Mouse (Mus musculus): ENCODE data around the gene Plcg2. TPM values are rescaled to one million over a fixed set of nuclear protein-coding genes. Genes with fewer than 3 reads are reported as not detected.

Gene Plcg2
- 6.1 and 8.2 TPM in 2 replicates for polyA plus RNA-seq (2015; fragmentation: Nextera tagmentation; extraction: Ambion mirVana)

GRCm38 (mm10) chr8:117498179-117498914 is at the start of gene Plcg2:
Plcg2 (plus strand) TSS chr8:117498291.
- Histone ChIP-seq H3K4me1 (replicated peaks) (peaks cover 22% of the 10 kb centered on the region), H3K9me3 (replicated peaks) (no peaks in the 10 kb centered on the region), H3K36me3 (no peaks in the 10 kb centered on the region), H3K4me2 (peak within 1 kb of the TSS; percentile 93), H3K4me3 (peak within 1 kb of the TSS; percentile 68), H3K9ac (peak within 1 kb of the TSS; percentile 69), H3K27me3 (peaks cover 15% of the 10 kb centered on the region), H3K27ac (no peak within 1 kb of the TSS)
- under 1% methylated on average over 62 of the region's 62 CpGs for WGBS
- ATAC-seq (replicated peaks; ENCODE audit: insufficient number of reproducible peaks, insufficient read depth, low FRiP score, low read depth), result peak; percentile 45

DNA sequence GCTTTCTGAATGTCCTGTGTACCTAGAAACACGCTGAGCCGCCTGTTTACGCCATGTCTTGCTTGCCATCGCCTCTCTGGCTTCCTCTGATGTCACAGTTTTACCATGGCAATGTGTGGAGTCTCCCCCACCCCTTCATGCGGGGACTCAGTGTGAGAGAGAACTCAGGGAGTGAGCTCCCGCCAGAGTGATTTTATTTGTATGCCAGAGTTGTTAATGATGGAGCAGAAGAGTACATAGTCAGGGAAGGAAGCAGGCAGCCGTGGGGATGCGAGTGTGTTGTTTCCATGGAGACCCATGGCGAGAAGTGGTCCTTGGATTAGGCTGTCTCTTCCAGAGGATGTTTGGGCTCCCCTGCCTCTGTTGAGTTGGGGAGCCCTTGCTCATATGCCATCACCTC is 47.0 kb upstream of the Plcg2 start:
- Histone ChIP-seq H3K36me3 (peaks cover 24% of the 10 kb centered on the region; the same call in 1 of the 2 replicates), H3K27ac (no peak overlapping the region), H3K4me1 (replicated peaks) (no peaks in the 10 kb centered on the region), H3K4me3 (no peak overlapping the region), H3K9ac (no peak overlapping the region), H3K4me2 (no peak overlapping the region), H3K9me3 (replicated peaks) (no peaks in the 10 kb centered on the region), H3K27me3 (no peaks in the 10 kb centered on the region)
- 81% methylated on average over 9 of the region's 9 CpGs for WGBS
- no peak for ATAC-seq (replicated peaks; ENCODE audit: insufficient number of reproducible peaks, insufficient read depth, low FRiP score, low read depth)

- H3K9ac ChIP-seq, result no peak overlapping the region
- 81% methylated on average over 6 of the region's 6 CpGs for WGBS
- ATAC-seq (replicated peaks; ENCODE audit: insufficient number of reproducible peaks, insufficient read depth, low FRiP score, low read depth), result no peak
- no peak overlapping the region; the same call in 1 of the 2 replicates for H3K27ac ChIP-seq
- H3K9me3 ChIP-seq (replicated peaks), result no peaks in the 10 kb centered on the region
- peaks cover 15% of the 10 kb centered on the region for H3K36me3 ChIP-seq
- H3K4me2 ChIP-seq, result no peak overlapping the region
- no peaks in the 10 kb centered on the region for H3K4me1 ChIP-seq (replicated peaks)
- no peak overlapping the region for H3K4me3 ChIP-seq
- no peaks in the 10 kb centered on the region for H3K27me3 ChIP-seq
These were observed 44.1 kb upstream of the Plcg2 start for GRCm38 (mm10) chr8:117453974-117454373.

DNA sequence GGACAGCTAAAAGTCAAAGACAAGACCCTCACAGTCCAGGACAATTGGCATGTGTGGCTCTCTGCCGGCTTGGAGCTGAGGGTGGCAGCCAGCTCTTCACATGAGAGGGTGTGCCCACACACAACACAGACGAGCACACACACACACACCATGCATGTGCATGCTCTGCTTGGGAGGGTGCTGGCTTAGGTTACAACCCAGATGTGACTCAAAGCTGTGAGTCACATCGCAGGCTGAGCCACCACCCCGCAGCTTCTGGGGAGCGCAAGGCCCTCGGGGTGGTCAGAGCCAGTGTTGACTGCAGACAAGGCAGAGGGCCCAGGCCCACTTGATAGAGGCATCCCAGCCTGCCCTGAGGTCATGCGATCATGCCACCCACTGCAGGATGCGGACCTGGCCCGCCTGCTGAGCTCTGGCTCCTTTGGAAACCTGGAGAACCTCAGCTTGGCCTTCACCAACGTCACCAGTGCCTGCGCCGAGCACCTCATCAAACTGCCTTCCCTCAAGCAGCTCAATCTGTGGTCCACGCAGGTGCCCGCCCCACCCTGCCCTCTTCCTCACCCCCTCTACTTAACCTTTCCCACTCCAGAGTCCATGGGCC is 43.5 kb upstream of the Plcg2 start:
- no peaks in the 10 kb centered on the region for H3K4me1 ChIP-seq (replicated peaks)
- H3K36me3 ChIP-seq, result peaks cover 14% of the 10 kb centered on the region
- no peaks in the 10 kb centered on the region for H3K9me3 ChIP-seq (replicated peaks)
- no peak overlapping the region for H3K9ac ChIP-seq
- no peaks in the 10 kb centered on the region for H3K27me3 ChIP-seq
- WGBS, result 94% methylated on average over 14 of the region's 14 CpGs
- no peak overlapping the region for H3K4me3 ChIP-seq
- H3K27ac ChIP-seq, result no peak overlapping the region
- ATAC-seq (replicated peaks; ENCODE audit: insufficient number of reproducible peaks, insufficient read depth, low FRiP score, low read depth), result no peak
- no peak overlapping the region for H3K4me2 ChIP-seq

DNA sequence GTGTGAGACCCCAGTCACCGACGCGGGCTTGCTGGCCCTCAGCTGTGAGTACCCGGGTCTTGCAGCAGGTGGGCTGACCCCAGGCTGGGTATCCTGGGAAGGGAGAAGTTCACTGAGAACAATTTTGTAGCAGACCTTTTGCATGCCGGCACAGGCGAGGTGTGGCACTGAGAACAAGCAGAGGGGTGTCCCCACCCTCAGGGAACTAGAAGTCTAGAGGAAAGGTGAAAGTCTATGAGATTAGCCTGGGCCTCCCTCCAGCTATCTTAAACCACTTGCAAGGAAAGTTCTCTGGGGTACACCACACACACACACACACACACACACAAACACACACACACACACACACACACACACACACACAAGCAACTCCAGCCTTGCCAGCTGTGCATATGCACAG is 42.4 kb upstream of the Plcg2 start:
- ATAC-seq (replicated peaks; ENCODE audit: insufficient number of reproducible peaks, insufficient read depth, low FRiP score, low read depth), result no peak
- 86% methylated on average over 6 of the region's 6 CpGs for WGBS
- no peaks in the 10 kb centered on the region for H3K9me3 ChIP-seq (replicated peaks)
- H3K4me3 ChIP-seq, result no peak overlapping the region
- H3K9ac ChIP-seq, result no peak overlapping the region
- H3K27me3 ChIP-seq, result no peaks in the 10 kb centered on the region
- H3K4me2 ChIP-seq, result no peak overlapping the region
- H3K4me1 ChIP-seq (replicated peaks), result no peaks in the 10 kb centered on the region
- peaks cover 14% of the 10 kb centered on the region for H3K36me3 ChIP-seq
- H3K27ac ChIP-seq, result no peak overlapping the region

GRCm38 (mm10) chr8:117458440-117458839 is 39.7 kb upstream of the Plcg2 start:
- no peak overlapping the region for H3K4me2 ChIP-seq
- no peaks in the 10 kb centered on the region for H3K4me1 ChIP-seq (replicated peaks)
- H3K9ac ChIP-seq, result no peak overlapping the region
- no peak for ATAC-seq (replicated peaks; ENCODE audit: insufficient number of reproducible peaks, insufficient read depth, low FRiP score, low read depth)
- peaks cover 5% of the 10 kb centered on the region for H3K36me3 ChIP-seq
- no peak overlapping the region for H3K4me3 ChIP-seq
- no peaks in the 10 kb centered on the region for H3K27me3 ChIP-seq
- WGBS, result 65% methylated on average over 5 of the region's 5 CpGs
- no peaks in the 10 kb centered on the region for H3K9me3 ChIP-seq (replicated peaks)
- no peak overlapping the region for H3K27ac ChIP-seq

GRCm38 (mm10) chr8:117462701-117463284 is 35.3 kb upstream of the Plcg2 start:
- H3K9ac ChIP-seq, result no peak overlapping the region
- no peaks in the 10 kb centered on the region for H3K36me3 ChIP-seq
- no peaks in the 10 kb centered on the region for H3K4me1 ChIP-seq (replicated peaks)
- H3K4me2 ChIP-seq, result no peak overlapping the region
- ATAC-seq (replicated peaks; ENCODE audit: insufficient number of reproducible peaks, insufficient read depth, low FRiP score, low read depth), result no peak
- H3K27me3 ChIP-seq, result no peaks in the 10 kb centered on the region
- no peak overlapping the region for H3K4me3 ChIP-seq
- no peak overlapping the region for H3K27ac ChIP-seq
- WGBS, result 74% methylated on average over 11 of the region's 11 CpGs
- H3K9me3 ChIP-seq (replicated peaks), result no peaks in the 10 kb centered on the region

DNA sequence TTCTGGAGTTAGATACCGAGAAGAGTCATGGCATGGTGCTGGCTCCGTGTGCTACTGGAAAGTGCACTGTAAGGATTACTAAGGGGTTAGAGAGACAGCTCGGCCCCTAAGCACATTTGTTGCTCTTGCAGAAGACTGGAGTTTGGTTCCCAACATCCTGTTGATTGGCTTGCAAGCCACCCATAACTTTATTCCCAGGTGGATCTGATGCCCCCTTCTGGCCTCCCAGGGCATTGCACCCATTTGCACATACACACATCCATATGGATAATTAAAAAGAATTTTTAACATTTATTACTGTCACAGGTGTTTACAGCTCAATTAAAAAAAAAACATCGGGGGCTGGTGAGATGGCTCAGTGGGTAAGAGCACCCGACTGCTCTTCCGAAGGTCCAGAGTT is 33.6 kb upstream of the Plcg2 start:
- Histone ChIP-seq H3K27me3 (no peaks in the 10 kb centered on the region), H3K9me3 (replicated peaks) (no peaks in the 10 kb centered on the region), H3K4me2 (no peak overlapping the region), H3K27ac (no peak overlapping the region), H3K9ac (no peak overlapping the region), H3K4me3 (no peak overlapping the region), H3K36me3 (no peaks in the 10 kb centered on the region), H3K4me1 (replicated peaks) (no peaks in the 10 kb centered on the region)
- 90% methylated on average over 6 of the region's 6 CpGs for WGBS
- no peak for ATAC-seq (replicated peaks; ENCODE audit: insufficient number of reproducible peaks, insufficient read depth, low FRiP score, low read depth)

GRCm38 (mm10) chr8:117465250-117465649 is 32.8 kb upstream of the Plcg2 start:
- peak; percentile 25; the same call in 1 of the 2 replicates for ATAC-seq (replicated peaks; ENCODE audit: insufficient number of reproducible peaks, insufficient read depth, low FRiP score, low read depth)
- Histone ChIP-seq H3K4me1 (replicated peaks) (peaks cover 6% of the 10 kb centered on the region), H3K9ac (no peak overlapping the region), H3K4me2 (no peak overlapping the region), H3K27ac (no peak overlapping the region), H3K4me3 (no peak overlapping the region), H3K36me3 (no peaks in the 10 kb centered on the region), H3K9me3 (replicated peaks) (no peaks in the 10 kb centered on the region), H3K27me3 (no peaks in the 10 kb centered on the region)
- 33% methylated on average over 5 of the region's 5 CpGs for WGBS

GRCm38 (mm10) chr8:117467466-117467865 is 30.6 kb upstream of the Plcg2 start:
- Histone ChIP-seq H3K9me3 (replicated peaks) (no peaks in the 10 kb centered on the region), H3K4me3 (no peak overlapping the region), H3K4me2 (no peak overlapping the region), H3K36me3 (no peaks in the 10 kb centered on the region), H3K27me3 (no peaks in the 10 kb centered on the region), H3K9ac (no peak overlapping the region), H3K4me1 (replicated peaks) (peaks cover 12% of the 10 kb centered on the region), H3K27ac (no peak overlapping the region)
- no peak for ATAC-seq (replicated peaks; ENCODE audit: insufficient number of reproducible peaks, insufficient read depth, low FRiP score, low read depth)
- 74% methylated on average over 10 of the region's 10 CpGs for WGBS

DNA sequence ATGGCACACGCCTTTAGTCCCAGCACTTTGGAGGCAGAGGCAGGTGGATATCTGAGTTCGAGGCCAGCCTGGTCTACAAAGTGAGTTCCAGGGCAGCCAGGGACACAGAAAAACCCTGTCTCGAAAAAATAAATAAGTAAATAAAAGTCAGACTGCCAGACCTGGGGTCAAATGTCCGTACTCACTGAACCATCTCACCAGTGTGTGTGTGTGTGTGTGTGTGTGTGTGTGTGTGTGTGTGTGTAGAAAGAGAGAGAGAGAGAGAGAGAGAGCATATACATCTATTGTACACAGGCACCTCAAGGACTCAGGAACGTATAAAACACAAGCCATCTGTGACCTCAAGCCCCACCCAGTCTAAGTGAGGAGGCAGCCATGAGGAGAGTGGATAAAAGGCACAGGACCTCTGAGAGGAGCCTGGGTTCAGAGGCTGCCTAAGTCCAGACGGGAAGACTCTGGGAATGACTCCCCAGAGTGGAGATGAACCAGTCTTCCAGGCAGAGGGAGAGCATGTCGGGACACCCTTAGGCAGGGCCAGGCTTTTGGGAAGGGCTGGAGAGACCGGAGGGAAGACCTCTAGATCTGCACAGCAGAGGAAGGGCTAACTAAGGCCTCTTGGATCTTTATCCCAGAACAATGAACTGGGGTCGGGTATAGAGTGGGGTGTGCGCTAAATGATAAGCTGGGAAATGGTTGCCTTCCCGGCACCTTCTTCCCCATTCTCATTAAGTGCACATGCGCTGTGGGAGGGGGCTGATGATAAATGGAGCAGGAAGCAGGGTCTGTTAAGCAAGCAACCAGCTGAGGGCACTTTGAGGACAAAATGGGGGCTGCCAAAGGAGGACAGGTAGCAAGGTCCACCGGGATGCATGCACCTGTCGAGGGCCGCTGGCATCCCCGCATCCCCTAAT is 28.4 kb upstream of the Plcg2 start:
- no peaks in the 10 kb centered on the region for H3K36me3 ChIP-seq
- 39% methylated on average over 16 of the region's 16 CpGs for WGBS
- 0 out of 2 replicates have a peak, but pooled peaks have one; percentile 8 for ATAC-seq (replicated peaks; ENCODE audit: insufficient number of reproducible peaks, insufficient read depth, low FRiP score, low read depth)
- H3K27me3 ChIP-seq, result no peaks in the 10 kb centered on the region
- no peaks in the 10 kb centered on the region for H3K9me3 ChIP-seq (replicated peaks)
- H3K4me1 ChIP-seq (replicated peaks), result peaks cover 12% of the 10 kb centered on the region
- H3K4me3 ChIP-seq, result peak overlapping the region; percentile 24
- no peak overlapping the region for H3K9ac ChIP-seq
- peak overlapping the region; percentile 57 for H3K4me2 ChIP-seq
- H3K27ac ChIP-seq, result no peak overlapping the region; the same call in 1 of the 2 replicates
